Mouse (Mus musculus): Measurements from ENCODE around the gene Gga3. TPM values are rescaled to one million over a fixed set of nuclear protein-coding genes. Genes with fewer than 3 reads are reported as not detected.
"Not testable (repeated sequence)": the region's sequence is repeated elsewhere in the genome, so short reads cannot be mapped to it uniquely, and the experiment has no call there.

Gene Gga3
- total RNA-seq (2022), result 10 to 100 TPM; 10.3 to 14.5 (median 11.6) TPM

DNA sequence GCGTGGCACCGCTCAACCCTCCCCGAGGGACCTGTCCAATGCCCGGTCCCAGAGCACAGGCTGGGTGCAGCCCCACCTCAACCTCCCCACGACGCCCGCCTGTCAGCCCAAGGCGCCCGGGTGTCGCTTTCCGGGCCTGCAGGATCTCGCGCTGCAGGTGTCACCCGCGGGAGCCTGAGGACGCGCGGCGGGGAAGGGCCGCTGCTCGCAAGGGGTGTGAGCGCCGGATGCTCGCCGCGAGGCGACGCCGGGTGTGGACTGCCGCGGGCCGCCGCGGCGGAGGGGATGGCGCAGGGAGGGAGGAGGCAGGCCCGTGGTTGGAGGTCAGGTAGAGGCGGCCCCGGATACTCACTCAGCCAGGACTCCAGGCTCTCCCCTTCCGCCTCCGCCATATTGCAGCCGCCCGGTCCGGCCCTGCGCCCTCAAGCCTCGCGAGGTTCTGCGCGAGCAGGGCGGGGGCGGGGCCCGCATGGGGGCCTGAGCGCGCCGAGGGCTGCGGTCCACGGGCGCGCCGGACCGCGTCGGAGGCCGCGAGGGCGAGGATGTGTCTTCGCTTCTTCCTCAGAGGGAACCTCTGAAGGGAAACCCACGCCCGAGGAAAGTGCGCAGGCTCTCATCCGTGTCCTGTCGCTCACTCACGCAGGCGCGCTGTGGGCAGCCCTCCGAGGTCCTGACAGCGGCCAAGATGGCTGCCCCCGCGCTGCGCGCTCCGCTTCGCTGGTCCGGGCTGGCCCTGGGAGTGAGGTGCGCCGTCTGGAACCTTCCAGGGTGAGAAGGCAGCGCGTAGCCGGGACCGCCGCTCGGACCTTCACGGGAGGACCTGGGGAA lies at the start of gene Gga3, which contains the start of gene Mrps7:
TSS of gene Gga3 (minus strand) at position 576 of the 828 bp plus-strand sequence.
TSS of gene Mrps7 (plus strand) at position 450 of the 828 bp plus-strand sequence.
- peak; percentile 88 to 90 for DNase-seq (ENCODE audit: low spot score in 2 of 2)

DNA sequence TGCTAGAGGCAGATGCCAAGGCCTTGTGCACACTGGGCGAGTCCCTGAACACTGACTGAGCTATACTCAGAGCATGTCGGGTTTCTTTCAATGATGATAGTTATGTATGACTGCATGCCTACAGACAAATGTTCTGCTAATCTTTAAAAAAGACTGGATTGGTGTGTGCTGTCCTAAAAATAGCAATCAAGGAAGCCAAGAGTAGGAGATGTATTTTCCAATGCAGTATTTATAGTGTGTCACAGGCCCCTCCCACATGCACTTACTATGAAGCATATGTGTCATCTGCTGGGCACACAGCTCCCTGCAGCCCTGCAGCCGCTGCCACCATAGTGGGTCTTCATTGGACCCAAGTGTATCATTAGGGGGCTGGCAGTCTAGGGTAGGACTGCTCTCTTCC lies 49.3 kb upstream of the Gga3 start:
- DNase-seq (ENCODE audit: low spot score in 2 of 2), result no peak

DNA sequence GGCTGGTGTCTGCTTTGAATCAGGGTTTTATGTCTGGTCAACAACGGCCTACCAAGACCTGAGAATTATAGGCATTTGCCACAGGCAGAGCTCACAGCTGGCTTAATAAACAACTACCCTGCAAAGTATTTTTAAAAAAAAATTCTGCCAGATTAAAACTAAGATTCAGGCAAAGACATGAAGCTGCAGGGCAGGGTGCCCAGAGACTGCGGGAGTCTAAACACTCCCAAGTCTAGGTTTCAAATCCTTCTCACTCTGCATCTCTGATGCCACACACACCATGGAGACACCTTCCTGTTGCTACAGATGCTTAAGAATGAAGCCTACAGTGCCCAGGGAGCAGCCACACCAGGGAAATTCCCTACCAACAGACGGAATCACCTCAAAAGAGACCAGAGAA lies 47.8 kb upstream of the Gga3 start:
- no peak for DNase-seq (ENCODE audit: low spot score in 2 of 2)

DNA sequence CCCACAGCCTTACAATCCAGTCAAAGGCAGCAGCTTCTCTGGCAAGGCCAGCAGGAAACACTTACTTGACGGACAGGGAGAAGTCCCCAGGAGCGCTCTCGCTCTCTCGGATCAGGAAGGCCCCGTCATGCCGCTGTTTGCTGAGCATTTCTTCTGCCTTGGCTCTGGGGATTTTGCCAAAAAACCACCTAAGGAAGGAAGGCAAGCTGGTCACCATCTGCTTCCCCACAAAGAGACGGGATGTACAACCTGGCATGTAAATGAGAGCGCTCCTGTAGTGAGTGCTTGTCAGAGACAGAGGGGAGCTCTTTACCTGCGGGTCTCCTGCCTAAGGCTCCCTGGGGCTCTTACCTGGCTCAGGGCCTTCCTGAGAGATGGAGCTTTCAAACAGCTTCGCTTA lies 45.9 kb upstream of the Gga3 start:
- DNase-seq (ENCODE audit: low spot score in 2 of 2), result no peak

DNA sequence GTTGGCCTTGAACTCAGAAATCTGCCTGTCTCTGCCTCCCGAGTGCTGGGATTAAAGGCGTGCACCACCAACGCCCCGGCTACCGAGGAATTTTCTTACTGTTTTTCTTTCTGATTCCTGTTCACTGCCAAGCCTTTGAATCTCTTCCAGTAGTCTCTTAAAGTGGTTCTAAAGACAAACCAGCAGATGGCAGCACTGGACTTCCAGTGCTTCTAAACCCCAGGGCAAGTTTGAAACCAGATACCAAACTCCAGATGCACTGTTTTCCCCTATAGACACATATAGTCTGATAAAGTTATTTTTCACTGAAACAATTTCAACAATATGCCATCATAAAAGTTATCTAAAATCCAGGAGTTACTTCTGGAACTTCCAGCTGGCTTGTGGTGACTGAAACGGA lies 43.6 kb upstream of the Gga3 start:
- DNase-seq (ENCODE audit: low spot score in 2 of 2), result no peak

DNA sequence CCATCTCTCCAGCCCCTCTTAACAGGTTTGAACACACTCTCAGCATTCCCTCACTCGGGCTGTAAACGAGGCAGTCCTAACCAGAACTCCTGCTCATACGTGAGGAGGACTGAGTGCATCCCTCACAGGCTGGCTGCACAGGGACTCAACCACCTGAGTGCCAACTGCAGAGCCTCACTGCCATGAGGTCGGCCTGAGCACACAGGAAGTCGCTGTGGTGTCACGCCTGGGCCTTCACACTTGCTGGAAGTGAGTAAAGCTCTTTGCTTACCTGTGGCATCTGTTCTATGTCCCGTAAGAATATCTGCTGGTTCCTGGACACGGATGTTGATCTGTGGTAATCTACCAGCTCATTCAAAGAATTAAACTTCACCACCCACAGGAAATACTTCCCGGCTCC lies 42.6 kb upstream of the Gga3 start:
- no peak for DNase-seq (ENCODE audit: low spot score in 2 of 2)

DNA sequence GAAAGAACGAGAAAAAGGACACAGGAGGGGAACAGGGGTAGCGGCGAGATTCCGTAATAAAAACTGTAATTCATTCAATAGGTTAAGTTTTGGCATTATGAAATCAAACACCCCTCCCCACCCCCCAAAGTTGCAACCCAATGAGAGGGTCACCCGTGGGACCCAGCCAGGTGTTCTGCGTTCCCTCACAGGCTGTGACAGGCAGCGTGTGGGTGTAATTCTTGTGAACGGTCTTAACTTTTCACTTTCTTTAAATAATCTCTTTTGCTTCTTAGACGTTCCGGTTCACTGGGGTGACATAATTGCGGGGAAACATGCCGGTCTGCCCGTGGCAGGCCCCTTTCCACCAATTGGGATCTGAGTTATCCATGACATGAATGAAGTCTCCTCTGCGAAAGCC lies 41.6 kb upstream of the Gga3 start:
- not testable (repeated sequence) for DNase-seq (ENCODE audit: low spot score in 2 of 2)

DNA sequence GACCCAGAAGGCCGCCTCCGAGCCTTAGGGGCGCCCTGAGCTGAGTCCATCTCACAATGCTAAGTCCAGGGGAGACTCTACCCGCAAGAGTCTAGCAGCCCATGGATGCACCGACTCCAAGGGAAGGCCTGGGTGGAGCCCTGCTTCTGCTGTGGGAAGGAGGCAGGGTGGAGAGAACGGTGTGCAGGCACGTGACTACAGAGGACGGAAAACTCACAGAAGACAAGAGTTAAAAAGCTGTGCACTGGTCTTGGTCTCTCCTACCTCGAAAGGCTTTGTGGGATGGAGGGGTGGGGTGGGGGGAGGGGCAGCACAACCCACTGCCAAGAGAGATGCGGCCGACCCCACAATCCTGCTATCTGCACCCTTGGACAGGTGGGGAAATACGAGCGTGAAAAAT lies 40.5 kb upstream of the Gga3 start:
- DNase-seq (ENCODE audit: low spot score in 2 of 2), result no peak

DNA sequence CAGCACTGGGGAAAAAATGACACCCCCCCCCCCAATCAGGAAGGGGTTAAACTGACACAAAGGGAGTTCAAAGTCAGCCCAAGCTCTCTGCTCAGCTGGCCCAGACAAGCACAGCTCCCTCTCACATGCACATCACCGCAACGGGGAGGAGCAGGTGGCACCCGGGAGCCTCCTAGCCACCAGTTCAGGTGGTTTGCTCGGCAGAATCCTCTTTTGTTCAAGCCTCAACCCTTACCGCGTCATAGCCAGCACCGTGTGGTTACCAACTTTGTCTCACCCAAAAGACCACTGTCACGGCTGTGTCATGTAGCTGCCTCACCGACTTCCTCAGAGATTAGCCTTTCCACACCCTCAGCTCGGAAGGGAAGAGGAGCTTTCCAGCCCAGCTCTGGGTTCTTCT lies 39.4 kb upstream of the Gga3 start:
- DNase-seq (ENCODE audit: low spot score in 2 of 2), result no peak

DNA sequence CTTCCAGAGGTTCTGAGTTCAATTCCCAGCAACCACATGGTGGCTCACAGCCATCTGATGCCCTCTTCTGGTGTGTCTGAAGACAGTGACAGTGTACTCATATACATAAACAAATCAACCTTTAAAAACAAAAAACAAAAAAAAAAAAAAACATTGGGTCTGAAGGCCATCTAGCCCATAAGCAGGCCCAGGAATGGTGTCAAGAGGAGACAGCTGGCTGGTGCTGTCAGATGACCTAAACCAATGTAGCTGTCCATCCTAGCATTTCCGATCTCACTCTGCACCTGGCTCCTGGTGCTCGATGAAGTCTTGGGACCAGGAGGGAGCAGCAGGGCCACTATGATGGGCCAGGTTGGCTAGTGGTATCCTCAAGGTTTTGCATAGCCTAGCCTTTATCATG lies 38.9 kb upstream of the Gga3 start:
- no peak for DNase-seq (ENCODE audit: low spot score in 2 of 2)

DNA sequence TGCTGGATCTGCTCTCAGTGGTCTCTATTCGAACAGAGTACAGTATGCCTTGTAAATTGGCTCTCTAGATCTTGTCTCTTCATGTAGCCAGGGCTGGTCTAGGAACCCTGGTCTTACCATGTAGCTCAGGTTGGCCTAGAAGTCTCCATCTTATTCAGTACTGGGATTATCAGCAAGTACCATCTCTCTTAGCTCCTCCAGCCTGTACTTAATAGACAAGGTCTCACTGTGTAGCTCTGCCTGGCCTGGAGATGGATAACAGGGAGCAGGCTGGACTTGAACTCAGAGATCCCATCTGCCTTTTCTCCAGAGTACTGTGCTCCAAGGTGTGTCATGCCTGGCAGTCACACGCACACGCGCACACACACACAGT lies 37.8 kb upstream of the Gga3 start:
- no peak for DNase-seq (ENCODE audit: low spot score in 2 of 2)

DNA sequence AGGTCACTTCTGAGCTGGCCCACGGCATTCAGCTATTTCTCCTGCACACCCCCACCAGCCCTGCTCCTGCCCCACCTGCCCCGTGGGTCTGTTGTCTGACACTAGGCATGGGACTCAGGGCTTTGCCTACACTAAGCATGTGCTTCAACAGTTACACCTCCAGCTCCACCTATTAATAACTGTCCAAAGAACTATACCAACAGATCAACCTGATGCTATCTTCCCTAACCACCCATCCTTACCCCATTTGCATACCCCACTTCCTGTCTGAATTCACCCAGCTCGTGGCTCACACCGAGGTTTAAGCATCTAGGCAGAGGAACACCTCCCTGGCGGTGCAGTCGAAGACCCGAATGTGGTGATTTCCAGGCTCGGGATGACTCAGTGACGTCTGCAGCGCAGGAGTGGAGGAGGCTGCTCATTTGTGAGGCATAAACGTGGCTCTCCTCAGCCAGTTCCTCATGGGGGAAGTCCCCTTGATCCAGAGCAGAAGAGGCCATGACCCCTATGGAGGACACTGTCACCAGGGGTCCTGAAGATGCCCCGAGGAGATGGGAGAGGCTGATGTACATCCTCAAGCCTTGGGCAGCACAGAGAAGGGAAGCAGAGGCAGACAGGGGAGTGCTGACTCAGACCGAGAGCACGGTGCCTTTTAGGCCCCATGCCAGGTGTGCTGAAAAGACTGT lies 37.3 kb upstream of the Gga3 start:
- no peak for DNase-seq (ENCODE audit: low spot score in 2 of 2)

DNA sequence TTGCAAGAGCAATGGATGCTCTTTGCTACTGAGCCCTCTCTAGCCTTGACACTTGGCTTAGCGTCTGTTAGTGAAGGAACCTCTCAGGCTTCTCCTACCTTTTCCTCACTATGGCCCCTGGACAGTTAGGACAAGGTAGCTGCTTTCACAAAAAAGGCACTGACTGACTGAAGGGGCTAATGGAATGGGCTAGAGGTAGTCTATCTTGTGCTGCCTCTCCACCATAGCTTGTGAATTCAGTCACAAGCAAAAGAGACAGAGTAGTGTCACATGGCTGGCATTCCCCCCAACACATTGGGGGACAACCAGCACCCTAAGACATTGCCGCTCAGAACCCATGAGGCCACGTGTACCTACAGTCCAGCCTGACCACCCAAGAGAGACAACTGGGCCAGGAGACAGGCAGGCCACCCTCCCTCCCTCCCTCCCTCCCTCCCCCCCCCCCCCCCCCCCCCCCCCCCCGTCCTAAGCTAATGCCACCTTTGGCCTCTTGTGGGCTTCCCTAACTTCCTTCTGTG lies 36.5 kb upstream of the Gga3 start:
- no peak for DNase-seq (ENCODE audit: low spot score in 2 of 2)

DNA sequence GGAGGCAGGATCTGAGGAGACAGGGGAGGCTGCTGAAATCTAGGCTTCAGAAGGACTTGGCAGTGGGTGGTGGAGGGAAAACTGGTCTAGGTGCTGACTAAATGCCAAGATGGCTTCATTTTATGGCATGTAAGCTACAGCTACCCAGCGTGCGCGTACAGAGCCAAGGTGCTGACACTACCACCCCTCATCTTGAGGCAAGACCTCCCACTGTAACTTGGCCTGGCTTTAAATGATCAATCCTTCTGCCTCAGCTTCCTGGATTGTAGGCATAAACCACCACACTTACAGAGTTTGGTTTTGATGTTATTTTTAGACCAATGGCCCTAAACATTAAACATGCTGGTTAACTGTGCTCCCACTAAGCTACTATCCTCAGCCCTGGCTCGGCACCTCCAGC lies 35.7 kb upstream of the Gga3 start:
- DNase-seq (ENCODE audit: low spot score in 2 of 2), result no peak

DNA sequence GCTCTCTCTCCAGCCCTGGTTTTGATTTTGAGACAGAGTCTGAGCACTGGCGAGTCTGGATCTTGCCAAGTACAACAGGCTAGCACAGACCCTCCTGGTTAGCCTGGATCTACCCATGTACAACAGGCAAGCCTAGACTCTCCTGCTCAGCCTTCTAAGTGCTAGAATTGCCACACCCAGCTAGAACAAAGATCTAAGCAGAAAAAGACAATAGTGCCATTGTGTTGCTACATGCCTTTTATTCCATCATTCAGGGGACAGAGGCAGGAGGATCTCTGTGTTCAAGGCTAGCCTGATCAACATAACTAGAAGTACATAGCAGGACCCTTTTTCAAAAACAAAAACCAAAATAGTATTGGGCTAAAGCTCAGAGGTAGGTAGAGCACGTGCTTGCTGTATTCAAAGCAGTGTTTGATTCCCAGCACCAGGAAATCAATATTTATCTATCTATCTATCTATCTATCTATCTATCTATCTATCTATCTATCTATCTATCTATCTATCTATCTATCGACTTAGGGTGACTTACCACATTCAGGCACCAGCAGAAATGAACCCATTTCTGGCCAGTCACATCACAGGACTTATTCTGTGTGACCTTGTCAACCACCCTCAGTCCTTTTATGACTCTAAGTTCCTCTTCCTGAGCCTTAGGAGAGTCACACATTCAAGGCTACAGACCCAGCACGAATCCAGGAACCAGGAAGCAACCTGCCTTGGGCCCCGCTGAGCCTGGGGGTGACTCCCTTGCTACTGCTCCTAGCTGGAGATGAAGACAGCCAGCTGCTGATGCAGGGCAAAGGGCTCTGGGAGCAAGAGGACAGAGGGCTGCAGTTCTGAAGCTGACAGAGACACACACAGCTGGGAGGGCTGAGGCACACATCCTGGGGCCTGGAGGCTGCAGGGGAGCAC lies 34.9 kb upstream of the Gga3 start:
- DNase-seq (ENCODE audit: low spot score in 2 of 2), result no peak

DNA sequence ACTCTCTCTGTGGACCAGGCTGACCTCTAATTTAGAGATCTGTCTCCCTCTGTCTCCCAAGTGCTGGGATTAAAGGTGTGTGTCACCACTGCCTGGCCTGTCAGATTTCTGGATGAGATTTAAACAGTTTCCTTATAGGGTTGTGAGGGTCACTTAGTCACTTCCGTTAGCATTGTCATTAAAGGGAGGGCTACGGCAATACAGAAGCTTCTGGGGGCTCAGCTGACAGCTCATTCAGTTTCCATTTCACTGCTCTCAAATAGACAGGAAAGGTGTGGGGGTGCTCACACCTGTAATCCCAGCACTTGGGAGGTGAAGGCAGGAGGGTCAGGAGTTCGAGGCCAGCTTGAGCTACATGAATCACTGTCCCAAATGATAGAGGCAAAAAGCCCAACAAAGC lies 33.1 kb upstream of the Gga3 start:
- DNase-seq (ENCODE audit: low spot score in 2 of 2), result no peak

DNA sequence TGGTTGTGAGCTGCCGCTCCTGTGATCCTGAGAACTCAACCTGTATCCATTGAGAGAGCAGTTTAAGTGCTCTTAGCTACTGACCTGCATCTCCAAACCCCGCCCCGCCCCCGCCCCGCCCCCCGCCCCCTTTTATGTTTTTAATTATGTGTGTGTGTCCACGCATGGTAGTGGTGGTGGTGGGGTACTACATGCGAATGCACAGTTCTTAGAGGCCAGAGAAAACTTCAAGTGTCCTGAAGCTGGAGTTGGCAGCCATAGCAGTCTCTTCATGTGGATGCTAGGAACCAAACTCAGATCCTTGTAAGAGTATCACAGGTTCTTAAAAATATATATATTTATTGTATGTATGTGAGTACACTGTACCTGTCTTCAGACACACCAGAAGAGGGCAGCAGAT lies 31.6 kb upstream of the Gga3 start:
- no peak for DNase-seq (ENCODE audit: low spot score in 2 of 2)

DNA sequence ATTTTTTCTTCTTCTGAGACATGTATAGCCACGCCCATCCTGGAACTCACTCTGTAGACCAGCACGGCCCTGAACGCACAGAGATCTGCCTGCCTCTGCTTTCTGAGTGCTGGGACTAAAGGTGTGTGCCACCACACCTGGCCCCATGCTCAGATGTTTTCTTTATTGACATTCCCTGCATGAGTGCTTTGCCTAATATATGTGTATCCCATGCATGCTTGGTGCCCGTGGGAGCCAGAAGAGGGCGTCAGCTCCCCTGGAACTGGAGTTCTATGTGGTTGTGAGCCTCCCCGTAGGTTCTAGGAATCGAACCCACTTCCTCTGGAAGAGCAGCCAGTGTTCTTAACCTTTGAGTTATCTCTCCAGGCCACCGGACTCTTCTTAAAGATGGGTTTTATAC lies 31.2 kb upstream of the Gga3 start:
- DNase-seq (ENCODE audit: low spot score in 2 of 2), result no peak

DNA sequence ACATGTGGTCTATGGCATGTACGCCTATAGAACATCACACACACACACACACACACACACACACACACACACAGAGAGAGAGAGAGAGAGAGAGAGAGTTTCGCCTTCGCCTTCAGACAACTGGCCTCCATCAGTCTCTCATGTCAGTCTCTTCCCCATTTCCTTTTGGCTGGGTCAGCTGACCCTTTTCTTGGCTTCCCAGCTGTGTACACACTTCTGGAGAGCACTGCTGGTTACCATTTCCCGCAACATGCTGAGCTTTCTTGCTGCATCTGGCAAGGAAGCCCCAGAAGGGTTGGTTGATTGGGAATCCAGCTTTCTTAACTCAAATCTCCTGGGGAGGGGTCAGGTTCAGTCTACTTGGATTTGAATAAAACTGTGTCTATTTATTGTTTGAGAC lies 30.3 kb upstream of the Gga3 start:
- DNase-seq (ENCODE audit: low spot score in 2 of 2), result no peak

DNA sequence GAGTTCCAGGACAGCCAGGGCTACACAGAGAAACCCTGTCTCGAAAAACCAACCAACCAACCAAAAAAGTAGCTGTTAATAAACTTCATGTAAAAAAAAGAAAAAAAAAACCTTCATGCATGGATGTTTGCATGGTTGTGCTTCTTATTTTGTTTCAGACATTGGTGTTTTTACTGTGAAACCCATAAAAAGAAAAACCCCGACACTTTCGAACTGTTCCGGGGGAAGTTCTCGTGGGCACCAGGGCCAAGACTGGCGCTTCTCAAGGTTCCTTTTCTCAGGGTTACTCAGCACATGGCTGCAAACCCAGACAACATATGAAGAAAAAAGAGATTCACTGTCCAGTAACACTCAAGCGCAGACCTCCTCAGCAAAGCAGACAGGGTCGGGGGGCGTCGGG lies 29.0 kb upstream of the Gga3 start:
- DNase-seq (ENCODE audit: low spot score in 2 of 2), result no peak

DNA sequence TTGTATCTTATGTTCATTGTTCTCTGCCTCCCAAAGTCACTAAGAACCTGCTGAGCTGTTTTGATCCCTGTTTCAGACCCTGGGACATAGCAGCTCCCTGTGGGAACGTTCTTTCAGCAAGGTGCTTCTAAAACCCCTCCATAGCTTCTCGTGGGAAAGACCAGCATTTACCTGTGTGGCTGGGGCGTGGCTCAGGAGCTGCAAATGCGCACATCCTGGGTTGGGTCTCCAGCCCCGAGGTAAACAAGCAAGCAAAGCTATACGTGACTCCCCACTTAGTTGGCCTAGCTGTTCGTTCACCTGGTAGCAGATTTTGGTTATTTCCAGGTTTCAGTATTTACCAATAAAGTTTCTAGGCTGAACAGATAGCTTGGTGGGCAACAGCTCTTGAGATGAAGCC lies 28.4 kb upstream of the Gga3 start:
- DNase-seq (ENCODE audit: low spot score in 2 of 2), result no peak

DNA sequence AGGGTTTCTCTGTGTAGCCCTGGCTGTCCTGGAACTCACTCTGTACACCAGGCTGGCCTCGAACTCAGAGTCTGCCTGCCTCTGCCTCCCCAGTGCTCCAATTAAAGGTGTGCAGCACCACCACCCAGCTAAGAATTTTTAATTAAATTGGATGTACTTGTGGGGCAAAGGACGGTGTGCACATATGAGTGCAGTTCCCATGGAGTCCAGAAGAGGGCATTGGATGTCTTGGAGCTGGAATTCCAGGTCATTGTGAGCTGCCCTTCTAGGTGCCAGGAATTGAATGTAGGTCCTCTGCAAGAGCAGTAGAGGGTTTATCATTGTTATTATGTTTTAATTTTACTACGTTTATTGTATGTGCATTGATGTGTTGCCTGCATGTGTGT lies 27.6 kb upstream of the Gga3 start:
- DNase-seq (ENCODE audit: low spot score in 2 of 2), result no peak

Measured in gastrocnemius, adult 8-10 months (tissue).